Mouse (Mus musculus): ENCODE measurements around the gene Hist1h2ap. TPM values are rescaled to one million over a fixed set of nuclear protein-coding genes. Genes with fewer than 3 reads are reported as not detected.
"Not testable (repeated sequence)": the region's sequence is repeated elsewhere in the genome, so short reads cannot be mapped to it uniquely, and the experiment has no call there.

Gene Hist1h2ap
- 1,655 and 1,669 TPM in 2 replicates for polyA plus RNA-seq (2015; fragmentation: Nextera tagmentation; extraction: Ambion mirVana)

DNA sequence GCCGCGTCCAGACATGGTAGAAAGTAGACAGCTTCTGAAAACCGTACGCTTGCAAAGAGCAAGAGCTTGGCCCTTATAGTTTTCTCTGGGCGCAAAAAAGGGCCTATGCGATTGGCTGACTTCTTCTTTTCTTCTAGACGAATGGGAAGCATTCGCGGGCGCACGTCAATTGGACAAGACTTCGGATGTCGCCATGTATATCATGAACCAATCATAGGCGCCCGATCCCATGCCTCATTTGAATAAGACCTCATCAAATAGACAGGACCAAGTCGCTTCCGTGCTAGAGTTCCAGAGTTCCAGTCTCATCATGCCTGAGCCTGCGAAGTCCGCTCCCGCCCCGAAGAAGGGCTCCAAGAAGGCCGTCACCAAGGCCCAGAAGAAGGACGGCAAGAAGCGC, at the start of gene Hist1h2ap, which contains the start of gene Hist1h2br:
Gene Hist1h2ap, minus strand, starts transcription at position 47 of the 400 bp plus-strand sequence.
Gene Hist1h2br, plus strand, starts transcription at position 283 of the 400 bp plus-strand sequence.
- not testable (repeated sequence) for H3K9ac ChIP-seq; H3K27me3 ChIP-seq (replicated peaks); H3K27ac ChIP-seq (replicated peaks); H3K36me3 ChIP-seq; H3K4me2 ChIP-seq; H3K9me3 ChIP-seq; H3K4me3 ChIP-seq; H3K4me1 ChIP-seq
- peak; percentile 87 for ATAC-seq (ENCODE audit: extremely low read depth, insufficient number of reproducible peaks, low FRiP score, low TSS enrichment)
- no CpG with 5 or more reads among the region's 24 CpGs for WGBS

DNA sequence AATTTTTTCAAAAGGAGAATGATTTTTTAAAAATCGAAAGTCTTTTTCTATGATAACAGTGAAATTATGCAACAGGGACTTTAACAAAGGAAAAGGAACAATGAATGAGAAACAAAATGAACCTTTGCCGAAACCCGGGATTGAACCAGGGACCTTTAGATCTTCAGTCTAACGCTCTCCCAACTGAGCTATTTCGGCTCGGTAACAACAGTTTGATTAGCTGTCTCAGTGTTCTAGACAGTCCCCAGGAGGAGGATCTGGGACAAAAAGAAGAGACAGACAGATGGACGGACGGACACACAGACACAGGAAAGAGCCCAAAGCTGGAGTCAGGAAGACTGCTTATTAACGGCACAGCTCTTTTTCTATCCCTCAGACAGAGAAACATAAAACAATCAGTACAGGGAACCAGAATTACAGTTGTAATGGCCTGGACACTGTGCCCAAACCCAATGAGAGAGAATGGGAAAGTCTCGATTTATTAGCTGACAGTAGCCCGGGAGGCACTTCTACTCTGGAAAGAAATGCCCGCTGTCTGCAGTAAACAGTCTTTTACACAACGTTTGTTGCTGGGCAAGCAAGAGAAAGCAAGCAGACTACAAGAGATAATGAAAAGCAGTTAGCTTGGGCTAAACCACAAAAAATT, 49.6 kb upstream of the Hist1h2ap start:
- WGBS = 1% methylated on average over 13 of the region's 13 CpGs
- no peak for ATAC-seq (ENCODE audit: extremely low read depth, insufficient number of reproducible peaks, low FRiP score, low TSS enrichment)

DNA sequence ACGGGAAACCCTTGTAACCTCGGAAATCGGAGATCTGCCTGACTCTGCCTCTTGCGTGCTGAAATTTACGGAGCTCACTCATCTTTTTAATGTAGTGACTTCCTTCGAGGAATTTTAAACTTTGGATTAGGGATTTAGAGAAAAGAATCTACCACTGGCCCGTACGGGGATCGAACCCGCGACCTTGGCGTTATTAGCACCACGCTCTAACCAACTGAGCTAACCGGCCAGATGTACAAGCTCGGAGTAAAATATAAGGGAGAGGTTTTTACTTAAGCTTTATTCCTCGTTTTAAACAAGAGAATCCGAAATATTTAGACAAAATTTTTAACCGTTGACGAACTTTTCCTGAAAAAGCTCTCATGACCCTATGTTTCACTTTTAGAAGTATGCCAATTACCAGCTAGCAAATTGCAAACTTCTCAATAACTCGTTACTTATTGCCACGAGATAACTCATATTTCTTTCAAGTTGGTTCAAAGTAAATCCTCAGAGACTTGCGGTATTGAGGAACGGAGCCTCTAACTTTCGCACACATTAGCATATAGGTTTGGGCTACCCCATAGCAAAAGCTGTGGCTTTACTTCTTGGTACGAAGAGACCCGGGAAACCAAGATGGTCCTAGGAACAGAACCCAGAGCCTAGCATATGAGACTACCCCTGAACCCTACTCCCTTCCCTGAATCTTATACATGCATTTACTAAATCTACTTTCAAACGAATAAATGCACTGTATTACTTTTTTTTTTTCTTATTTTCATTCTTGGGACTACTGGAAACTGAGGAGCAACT, 48.8 kb upstream of the Hist1h2ap start:
- H3K4me1 ChIP-seq = 0 out of 2 replicates have a peak, but pooled peaks cover 3% of the 10 kb centered on the region
- no peak for ATAC-seq (ENCODE audit: extremely low read depth, insufficient number of reproducible peaks, low FRiP score, low TSS enrichment)
- H3K27ac ChIP-seq (replicated peaks) = no peak overlapping the region
- peak overlapping the region; percentile 69 for H3K4me2 ChIP-seq
- WGBS = 2% methylated on average over 27 of the region's 27 CpGs
- H3K27me3 ChIP-seq (replicated peaks) = no peaks in the 10 kb centered on the region
- no peaks in the 10 kb centered on the region for H3K36me3 ChIP-seq
- peak overlapping the region; percentile 60 for H3K4me3 ChIP-seq
- peak overlapping the region; percentile 76 for H3K9ac ChIP-seq
- H3K9me3 ChIP-seq = no peaks in the 10 kb centered on the region

More for the DNA sequence above, 49.6 kb upstream of the Hist1h2ap start:
- H3K4me1 ChIP-seq = 0 out of 2 replicates have a peak, but pooled peaks cover 3% of the 10 kb centered on the region
- no peaks in the 10 kb centered on the region for H3K9me3 ChIP-seq
- peak overlapping the region; percentile 60 for H3K4me3 ChIP-seq
- no peaks in the 10 kb centered on the region for H3K36me3 ChIP-seq
- H3K27ac ChIP-seq (replicated peaks) = no peak overlapping the region
- H3K9ac ChIP-seq = peak overlapping the region; percentile 76
- H3K27me3 ChIP-seq (replicated peaks) = no peaks in the 10 kb centered on the region
- H3K4me2 ChIP-seq = peak overlapping the region; percentile 69

DNA sequence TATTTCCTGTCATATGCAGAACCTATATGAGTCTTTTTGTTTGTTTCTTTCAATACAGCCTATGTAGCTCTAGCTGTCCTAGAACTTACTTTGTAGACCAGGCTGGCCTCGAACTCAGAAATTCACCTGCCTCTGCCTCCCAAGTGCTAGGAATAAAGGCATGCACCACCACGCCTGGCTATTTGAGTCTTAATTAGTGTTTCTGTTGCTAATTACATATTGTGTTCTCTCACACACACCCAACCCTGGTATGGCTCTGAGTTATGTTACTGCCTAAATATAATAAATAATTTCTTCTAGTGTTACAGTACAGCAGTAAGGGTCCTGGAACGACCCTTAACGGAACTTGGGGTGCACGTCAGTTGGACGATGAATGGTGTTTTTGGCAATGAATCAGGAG, 47.4 kb upstream of the Hist1h2ap start:
- Histone ChIP-seq H3K27me3 (replicated peaks) (no peaks in the 10 kb centered on the region), H3K9me3 (no peaks in the 10 kb centered on the region), H3K9ac (no peak overlapping the region), H3K27ac (replicated peaks) (no peak overlapping the region), H3K4me1 (0 out of 2 replicates have a peak, but pooled peaks cover 3% of the 10 kb centered on the region), H3K4me3 (no peak overlapping the region), H3K4me2 (no peak overlapping the region), H3K36me3 (no peaks in the 10 kb centered on the region)
- ATAC-seq (ENCODE audit: extremely low read depth, insufficient number of reproducible peaks, low FRiP score, low TSS enrichment) = no peak
- WGBS = 80% methylated on average over 6 of the region's 6 CpGs

DNA sequence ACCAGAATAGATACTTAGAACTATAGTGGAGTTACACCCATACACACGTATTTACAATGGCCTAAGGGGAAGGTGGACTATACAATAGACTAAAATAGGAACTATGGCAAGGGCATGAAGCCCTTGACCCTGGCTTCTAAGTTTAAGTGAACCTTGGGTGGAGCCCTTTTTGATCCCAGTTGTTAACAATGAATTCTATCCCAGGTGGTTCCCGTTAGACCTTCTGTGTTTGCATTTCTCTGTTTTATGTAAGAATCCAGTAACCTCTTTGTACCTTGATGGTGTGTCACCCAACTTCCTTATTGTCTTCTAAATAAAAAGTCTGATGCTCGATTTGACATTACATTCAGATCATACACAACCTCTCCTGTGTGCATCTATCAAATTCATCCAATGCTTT, 32.2 kb upstream of the Hist1h2ap start:
- not testable (repeated sequence) for H3K36me3 ChIP-seq; H3K9me3 ChIP-seq; H3K9ac ChIP-seq; ATAC-seq (ENCODE audit: extremely low read depth, insufficient number of reproducible peaks, low FRiP score, low TSS enrichment); H3K4me1 ChIP-seq; H3K27me3 ChIP-seq (replicated peaks); H3K4me3 ChIP-seq; H3K4me2 ChIP-seq; H3K27ac ChIP-seq (replicated peaks)
- 70% methylated on average over 3 of the region's 3 CpGs for WGBS

DNA sequence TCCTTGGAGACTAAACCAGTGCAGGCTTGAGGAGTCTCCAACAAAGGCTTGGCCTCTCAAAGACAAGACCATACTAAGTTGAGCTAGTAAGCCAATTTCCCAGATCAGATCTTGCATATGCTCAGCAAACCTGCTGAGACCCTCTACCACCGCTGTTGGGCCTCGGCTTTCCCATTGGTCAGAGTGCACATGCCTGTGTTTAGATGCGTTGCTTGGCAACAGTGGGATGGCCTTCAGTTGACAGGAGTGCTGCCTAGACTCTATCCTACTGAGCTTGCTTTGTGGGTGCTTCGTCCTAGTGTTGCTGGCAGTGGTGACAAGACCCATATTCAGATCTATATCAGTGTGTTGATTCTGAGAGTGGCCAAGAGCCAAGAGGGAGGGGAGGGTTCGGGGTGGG, 28.3 kb upstream of the Hist1h2ap start:
- H3K27ac ChIP-seq (replicated peaks) = no peak overlapping the region
- no peaks in the 10 kb centered on the region for H3K27me3 ChIP-seq (replicated peaks)
- no peaks in the 10 kb centered on the region; the same call in 1 of the 2 replicates for H3K9me3 ChIP-seq
- no peak overlapping the region for H3K4me3 ChIP-seq
- ATAC-seq (ENCODE audit: extremely low read depth, insufficient number of reproducible peaks, low FRiP score, low TSS enrichment) = no peak
- no peaks in the 10 kb centered on the region for H3K4me1 ChIP-seq
- WGBS = 10% methylated on average over 5 of the region's 5 CpGs
- H3K9ac ChIP-seq = no peak overlapping the region
- no peaks in the 10 kb centered on the region for H3K36me3 ChIP-seq
- H3K4me2 ChIP-seq = no peak overlapping the region

DNA sequence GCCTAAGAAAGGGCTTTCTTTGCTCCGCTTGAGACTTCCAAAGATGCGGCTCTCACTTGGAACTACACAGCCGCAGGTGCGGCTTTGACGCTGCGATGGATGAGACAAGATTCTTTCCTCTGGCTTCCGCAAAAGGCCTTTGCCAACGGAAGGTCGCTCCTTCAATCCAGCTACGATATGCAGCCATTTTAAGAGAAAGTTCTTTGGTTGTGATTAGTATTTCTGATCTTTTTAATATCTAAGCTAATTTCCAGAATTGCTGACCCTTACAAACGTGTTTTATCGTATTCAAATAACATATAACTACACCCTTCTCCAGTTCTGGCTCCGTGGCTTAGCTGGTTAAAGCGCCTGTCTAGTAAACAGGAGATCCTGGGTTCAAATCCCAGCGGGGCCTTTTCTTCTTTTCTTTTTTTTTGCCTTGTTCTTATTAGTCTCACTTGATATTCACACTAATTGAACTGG, 22.4 kb upstream of the Hist1h2ap start:
- peak overlapping the region; percentile 69 for H3K4me2 ChIP-seq
- peaks cover 21% of the 10 kb centered on the region for H3K4me1 ChIP-seq
- 1% methylated on average over 15 of the region's 15 CpGs for WGBS
- H3K9me3 ChIP-seq = no peaks in the 10 kb centered on the region
- H3K27ac ChIP-seq (replicated peaks) = no peak overlapping the region
- no peaks in the 10 kb centered on the region for H3K27me3 ChIP-seq (replicated peaks)
- no peak for ATAC-seq (ENCODE audit: extremely low read depth, insufficient number of reproducible peaks, low FRiP score, low TSS enrichment)
- H3K4me3 ChIP-seq = peak overlapping the region; percentile 57
- H3K36me3 ChIP-seq = no peaks in the 10 kb centered on the region
- H3K9ac ChIP-seq = peak overlapping the region; percentile 75

DNA sequence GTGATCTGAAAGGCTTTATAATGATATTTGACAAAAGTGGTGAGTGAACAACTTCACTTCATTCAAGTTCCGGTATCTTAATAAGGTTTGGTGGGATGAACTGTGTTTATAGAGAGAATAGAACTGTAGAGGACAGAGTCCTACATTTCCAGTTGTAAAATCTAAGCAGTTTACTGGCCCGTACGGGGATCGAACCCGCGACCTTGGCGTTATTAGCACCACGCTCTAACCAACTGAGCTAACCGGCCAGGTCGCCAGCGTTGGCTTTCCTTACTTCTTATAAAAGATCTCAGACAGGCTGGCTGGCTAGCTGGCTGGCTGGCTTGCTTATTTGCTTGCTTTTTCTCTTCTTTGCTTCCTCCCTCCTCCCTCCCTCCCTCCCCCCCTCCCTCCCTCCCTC, 21.8 kb upstream of the Hist1h2ap start:
- WGBS = 3% methylated on average over 11 of the region's 11 CpGs
- H3K36me3 ChIP-seq = no peaks in the 10 kb centered on the region

DNA sequence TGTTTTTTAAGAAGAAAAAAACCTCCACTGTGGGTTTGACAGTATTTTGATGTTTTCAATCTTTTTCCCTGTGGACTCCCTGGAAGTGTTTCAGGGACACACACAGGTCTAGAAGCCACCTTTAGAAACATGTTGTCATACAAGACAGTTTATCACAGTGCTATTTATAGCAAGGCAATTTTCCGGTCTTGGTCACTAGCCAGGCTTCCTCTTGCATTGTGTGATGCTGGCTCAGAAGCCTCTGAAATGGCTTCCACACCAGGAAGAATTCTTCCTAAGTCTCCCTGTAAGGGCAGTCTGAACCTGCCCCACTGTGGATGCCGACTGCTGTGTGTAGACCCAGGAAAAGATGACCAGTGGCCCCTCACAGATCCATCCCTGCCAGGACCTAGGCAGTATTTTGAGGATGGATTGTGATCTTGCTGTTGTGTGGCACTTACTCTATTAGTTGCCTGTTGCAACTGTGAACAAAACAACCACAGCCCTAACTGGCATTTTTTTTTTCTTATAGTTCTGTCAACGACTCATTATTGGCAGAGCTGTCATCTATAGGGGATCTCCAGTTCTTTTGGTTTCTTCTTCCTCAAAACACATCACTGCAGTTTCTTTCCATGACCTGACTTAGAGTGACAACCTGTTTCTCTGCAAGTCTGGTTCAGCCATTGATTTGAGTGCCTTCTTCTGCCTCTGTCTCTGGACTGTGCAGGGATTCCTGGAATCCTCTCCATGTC, 19.1 kb upstream of the Hist1h2ap start:
- Histone ChIP-seq H3K9me3 (no peaks in the 10 kb centered on the region), H3K4me2 (peak overlapping the region; percentile 24; the same call in 1 of the 2 replicates), H3K27me3 (replicated peaks) (no peaks in the 10 kb centered on the region), H3K4me1 (peaks cover 24% of the 10 kb centered on the region), H3K27ac (replicated peaks) (peak overlapping the region; percentile 88), H3K4me3 (no peak overlapping the region), H3K36me3 (no peaks in the 10 kb centered on the region), H3K9ac (no peak overlapping the region)
- 0 out of 2 replicates have a peak, but pooled peaks have one; percentile 32 for ATAC-seq (ENCODE audit: extremely low read depth, insufficient number of reproducible peaks, low FRiP score, low TSS enrichment)
- WGBS = 33% methylated on average over 3 of the region's 3 CpGs

More for the DNA sequence above, 21.8 kb upstream of the Hist1h2ap start:
- H3K27ac ChIP-seq (replicated peaks) = no peak overlapping the region
- H3K9me3 ChIP-seq = no peaks in the 10 kb centered on the region
- H3K4me2 ChIP-seq = peak overlapping the region; percentile 69
- peak overlapping the region; percentile 57 for H3K4me3 ChIP-seq
- no peaks in the 10 kb centered on the region for H3K27me3 ChIP-seq (replicated peaks)
- H3K4me1 ChIP-seq = peaks cover 24% of the 10 kb centered on the region
- ATAC-seq (ENCODE audit: extremely low read depth, insufficient number of reproducible peaks, low FRiP score, low TSS enrichment) = no peak
- peak overlapping the region; percentile 75 for H3K9ac ChIP-seq

DNA sequence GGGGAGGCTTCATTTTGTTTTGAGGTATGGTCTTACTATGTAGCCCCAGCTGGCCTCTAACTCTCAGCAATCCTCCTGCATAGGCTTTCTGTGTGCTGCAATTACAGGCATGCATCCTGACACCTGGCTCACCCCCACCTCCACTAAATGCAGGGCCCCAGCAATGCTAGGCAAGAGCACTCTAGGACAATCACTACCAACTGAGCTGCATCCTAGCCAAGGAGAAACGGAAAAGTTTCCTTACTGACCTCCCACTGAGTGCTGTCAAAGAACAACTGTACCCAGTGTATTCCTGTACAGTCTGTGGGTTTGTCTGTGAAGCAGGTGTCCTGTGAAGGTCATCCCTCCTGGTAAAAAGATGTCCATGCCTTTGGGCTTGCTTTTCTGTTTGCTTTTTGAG, 17.4 kb upstream of the Hist1h2ap start:
- WGBS = 27% methylated on average over 1 of the region's 1 CpGs
- peaks cover 24% of the 10 kb centered on the region for H3K4me1 ChIP-seq
- not testable (repeated sequence) for H3K9ac ChIP-seq

DNA sequence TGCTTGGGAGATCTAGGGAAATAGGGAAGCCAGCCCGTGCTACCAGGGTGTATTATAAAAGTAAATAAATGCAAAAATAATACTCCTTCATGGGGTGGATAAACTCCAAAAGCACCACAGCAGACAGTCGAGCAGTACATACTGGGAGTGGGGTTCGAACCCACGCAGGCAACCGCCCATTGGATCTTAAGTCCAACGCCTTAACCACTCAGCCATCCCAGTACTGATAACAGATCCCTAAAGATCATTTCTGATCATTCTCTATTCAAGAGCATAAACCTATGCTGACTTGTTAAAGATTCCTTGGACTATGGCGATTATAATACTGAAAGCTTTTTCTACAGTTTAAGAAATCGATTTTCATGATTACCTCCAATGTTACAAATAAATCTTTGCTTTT, 14.6 kb upstream of the Hist1h2ap start:
- no peak for ATAC-seq (ENCODE audit: extremely low read depth, insufficient number of reproducible peaks, low FRiP score, low TSS enrichment)
- WGBS = 40% methylated on average over 8 of the region's 8 CpGs
- Histone ChIP-seq H3K27me3 (replicated peaks) (no peaks in the 10 kb centered on the region), H3K27ac (replicated peaks) (no peak overlapping the region), H3K36me3 (no peaks in the 10 kb centered on the region), H3K4me1 (peaks cover 20% of the 10 kb centered on the region), H3K9ac (no peak overlapping the region), H3K4me2 (no peak overlapping the region), H3K9me3 (no peaks in the 10 kb centered on the region), H3K4me3 (no peak overlapping the region)

More for the DNA sequence above, 17.4 kb upstream of the Hist1h2ap start:
- not testable (repeated sequence) for H3K27ac ChIP-seq (replicated peaks); H3K4me2 ChIP-seq; H3K4me3 ChIP-seq; ATAC-seq (ENCODE audit: extremely low read depth, insufficient number of reproducible peaks, low FRiP score, low TSS enrichment); H3K36me3 ChIP-seq; H3K9me3 ChIP-seq; H3K27me3 ChIP-seq (replicated peaks)

Data from heart, embryonic 13.5 days (tissue).